Mouse (Mus musculus): Measurements from ENCODE around the gene Iqgap3.

The Iqgap3 gene

DNA sequence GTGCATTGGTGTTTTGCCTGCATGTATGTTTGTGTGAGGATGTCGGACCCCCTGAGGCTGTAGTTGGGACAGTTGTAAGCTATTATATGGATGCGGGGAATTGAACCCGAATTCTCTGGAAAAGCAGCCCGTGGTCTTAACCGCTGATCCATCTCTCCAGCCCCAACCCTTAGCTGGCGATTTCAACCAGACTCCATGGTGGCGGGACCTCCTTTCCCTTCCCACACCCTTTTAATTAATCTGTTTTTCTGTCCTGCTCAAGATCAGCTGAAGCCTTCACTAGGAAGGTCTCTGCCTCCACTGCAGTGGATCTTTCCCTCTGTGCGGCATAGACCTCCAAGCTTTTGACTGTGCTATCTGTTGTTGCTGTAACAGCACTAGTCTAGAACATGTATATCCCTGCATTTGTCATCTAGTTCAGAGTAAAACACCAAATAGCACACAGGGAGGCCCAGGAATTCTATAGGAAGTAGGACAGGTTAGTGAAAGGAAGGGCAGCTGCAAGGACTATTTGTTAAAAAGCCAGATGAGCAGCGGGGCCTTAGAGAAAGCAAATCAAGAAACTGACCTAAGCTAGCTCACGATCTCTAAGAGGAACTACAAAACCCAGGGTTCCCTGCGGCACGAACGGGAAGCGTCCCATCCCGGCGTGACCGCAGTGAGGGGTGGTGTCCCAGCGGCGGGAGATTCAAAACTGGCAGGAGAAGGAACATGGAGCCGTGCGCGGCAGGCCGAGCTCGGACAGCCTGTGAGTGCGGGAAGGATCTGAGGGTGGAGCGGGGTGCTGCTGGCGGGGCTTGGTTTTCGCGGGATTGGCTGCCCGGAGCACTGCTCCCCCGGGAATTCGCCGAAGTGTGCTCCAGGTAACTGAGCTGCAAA, at the start of gene Iqgap3:
Gene Iqgap3 (plus strand): TSS at position 627 of the 879 bp plus-strand sequence.
- DNase-seq (ENCODE audit: low spot score in 2 of 2) = peak; percentile 81 to 86

GRCm38 (mm10) chr3:88033506-88033905, 48.3 kb upstream of the Iqgap3 start:
- DNase-seq (ENCODE audit: low spot score in 2 of 2) = no peak

- no peak for DNase-seq (ENCODE audit: low spot score in 2 of 2)
These were observed 46.0 kb upstream of the Iqgap3 start for GRCm38 (mm10) chr3:88035561-88036293.

- DNase-seq (ENCODE audit: low spot score in 2 of 2) = peak; percentile 75 to 86
These were observed 38.9 kb upstream of the Iqgap3 start, which contains the start of gene Gpatch4 for GRCm38 (mm10) chr3:88042661-88043421. Gene Gpatch4, plus strand, starts transcription at chr3:88043108.

DNA sequence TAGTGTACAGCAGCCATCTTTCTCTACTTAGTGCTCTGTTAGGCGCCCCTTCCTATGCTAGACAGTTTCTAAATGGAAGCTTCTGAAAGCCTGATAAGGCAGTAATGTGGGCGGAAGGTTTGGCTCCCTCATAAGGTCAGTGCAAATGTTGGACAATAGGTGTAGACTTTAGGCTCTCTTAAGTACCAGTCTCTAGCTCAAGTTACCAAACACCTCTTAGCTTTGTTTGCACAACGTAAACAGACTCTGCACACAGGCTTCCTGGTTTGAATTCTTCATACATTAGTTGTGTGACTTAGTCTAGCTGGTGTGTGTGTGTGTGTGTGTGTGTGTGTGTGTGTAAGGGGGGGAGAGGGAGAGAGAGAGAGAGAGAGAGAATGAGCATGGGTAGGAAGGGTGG, 32.2 kb upstream of the Iqgap3 start:
- DNase-seq (ENCODE audit: low spot score in 2 of 2) = no peak

GRCm38 (mm10) chr3:88057030-88057429, 24.7 kb upstream of the Iqgap3 start:
- DNase-seq (ENCODE audit: low spot score in 2 of 2) = no peak

- DNase-seq (ENCODE audit: low spot score in 2 of 2) = peak; percentile 77 to 78
These were observed 23.7 kb upstream of the Iqgap3 start, which contains the start of gene Naxe for GRCm38 (mm10) chr3:88057902-88058696. Gene Naxe, minus strand, starts transcription at chr3:88058495.

- DNase-seq (ENCODE audit: low spot score in 2 of 2) = no peak
These were observed 13.4 kb upstream of the Iqgap3 start for GRCm38 (mm10) chr3:88068386-88068785.

DNA sequence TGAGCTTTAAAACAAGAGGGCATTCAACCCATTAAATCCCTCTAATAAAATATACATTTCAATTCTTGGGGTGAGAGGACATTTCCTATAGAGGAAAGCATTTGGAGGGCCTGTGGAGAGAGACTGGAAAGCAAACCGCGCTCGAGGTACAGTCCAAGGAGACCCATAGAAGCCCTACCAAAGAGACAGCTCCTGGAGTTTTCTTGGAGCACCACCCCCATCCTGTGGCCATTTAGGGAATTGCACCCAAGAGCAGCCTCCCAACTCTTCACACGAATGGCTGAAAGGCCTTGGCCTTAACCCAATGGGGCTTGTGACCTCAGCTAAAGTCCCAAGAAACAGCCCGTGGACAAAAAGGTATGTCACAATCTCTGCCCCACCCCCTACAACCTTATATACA, 10.0 kb upstream of the Iqgap3 start:
- DNase-seq (ENCODE audit: low spot score in 2 of 2) = peak; percentile 74 to 77

- DNase-seq (ENCODE audit: low spot score in 2 of 2) = no peak
These were observed 8.1 kb upstream of the Iqgap3 start for GRCm38 (mm10) chr3:88073631-88074030.

- no peak for DNase-seq (ENCODE audit: low spot score in 2 of 2)
These were observed 7.4 kb upstream of the Iqgap3 start for GRCm38 (mm10) chr3:88074351-88074750.

DNA sequence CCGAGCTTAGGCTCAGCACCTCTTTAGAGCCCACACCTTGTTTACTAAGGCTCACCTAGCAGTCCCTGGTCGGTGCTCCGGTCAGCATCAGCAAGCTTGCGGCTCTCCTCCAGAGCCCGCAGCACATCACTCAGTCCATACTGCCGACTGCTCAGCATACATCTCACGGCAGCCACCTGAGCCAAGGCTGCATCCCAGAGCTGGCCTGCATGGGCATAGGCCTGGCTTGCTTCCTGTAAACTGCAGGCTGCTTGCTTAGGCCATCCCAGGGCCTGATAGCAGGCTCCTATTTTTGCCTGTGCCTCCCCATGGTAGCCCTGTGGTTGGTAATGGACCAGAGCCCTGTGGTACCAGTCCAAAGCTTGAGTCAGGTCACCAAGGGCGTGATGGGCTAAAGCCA, 7.0 kb upstream of the Iqgap3 start:
- no peak for DNase-seq (ENCODE audit: low spot score in 2 of 2)

DNA sequence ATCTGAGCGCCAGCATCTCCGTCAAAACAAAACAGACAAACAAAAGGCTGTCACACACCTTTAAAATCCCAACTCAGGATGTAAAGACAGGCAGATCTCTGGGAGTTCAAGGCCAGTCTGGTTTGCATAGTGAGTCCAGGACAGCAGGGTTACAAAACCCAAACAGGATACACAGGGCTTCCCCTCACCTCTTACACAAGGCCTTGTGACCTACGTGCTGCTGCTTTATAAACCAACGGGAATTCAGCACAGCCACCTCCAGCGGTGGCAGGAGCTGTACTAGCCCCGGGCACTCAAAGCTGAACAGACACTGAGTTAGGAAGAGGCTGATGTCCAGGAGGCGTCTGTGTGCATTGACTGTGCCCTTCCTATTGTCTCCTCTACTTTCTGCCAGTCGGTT, 4.3 kb upstream of the Iqgap3 start:
- no peak for DNase-seq (ENCODE audit: low spot score in 2 of 2)

DNA sequence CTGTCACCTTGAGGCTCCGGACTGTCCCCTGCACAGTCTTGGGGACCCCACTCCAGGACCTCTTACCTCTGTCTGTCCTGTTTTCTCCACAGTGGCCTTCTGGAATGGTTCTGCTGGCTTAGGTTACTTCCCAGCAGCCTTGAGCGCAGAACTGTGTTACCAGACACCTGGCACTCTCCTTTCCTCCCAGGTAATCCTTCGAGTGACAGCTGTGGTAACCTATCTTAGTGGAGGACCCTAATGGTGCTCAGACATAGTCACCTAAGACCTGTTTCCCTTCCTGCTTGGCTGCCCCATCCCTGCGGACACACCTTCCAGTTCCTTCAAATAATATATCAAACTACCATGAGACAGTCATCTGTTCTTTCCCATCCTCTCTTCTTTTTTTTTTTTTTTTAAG, 3.6 kb upstream of the Iqgap3 start, which contains the start of gene Ttc24:
Gene Ttc24 (minus strand): TSS at position 101 of the 400 bp plus-strand sequence.
- DNase-seq (ENCODE audit: low spot score in 2 of 2) = no peak

DNA sequence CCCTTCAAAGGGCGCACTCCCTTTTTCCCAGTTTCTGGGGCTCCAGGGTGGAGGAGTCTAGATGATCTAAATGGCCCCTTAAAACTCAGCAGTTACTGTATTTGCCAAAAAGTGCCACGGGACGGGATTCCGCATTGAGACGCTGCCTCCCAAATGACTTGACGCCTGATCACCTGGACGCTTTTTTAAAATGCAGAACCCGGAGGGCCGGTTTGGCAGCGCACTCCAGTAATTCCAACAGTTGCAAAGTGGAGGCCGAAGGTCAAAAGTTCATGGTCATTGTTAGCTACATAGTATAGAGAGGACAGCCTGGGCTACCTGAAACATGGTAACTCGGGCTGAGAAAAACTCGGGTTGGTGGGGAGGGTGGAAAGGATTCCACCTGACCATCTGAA, 450 bp downstream of the Iqgap3 start:
- DNase-seq (ENCODE audit: low spot score in 2 of 2) = no peak

GRCm38 (mm10) chr3:88082663-88083062, 892 bp downstream of the Iqgap3 start:
- no peak for DNase-seq (ENCODE audit: low spot score in 2 of 2)

DNA sequence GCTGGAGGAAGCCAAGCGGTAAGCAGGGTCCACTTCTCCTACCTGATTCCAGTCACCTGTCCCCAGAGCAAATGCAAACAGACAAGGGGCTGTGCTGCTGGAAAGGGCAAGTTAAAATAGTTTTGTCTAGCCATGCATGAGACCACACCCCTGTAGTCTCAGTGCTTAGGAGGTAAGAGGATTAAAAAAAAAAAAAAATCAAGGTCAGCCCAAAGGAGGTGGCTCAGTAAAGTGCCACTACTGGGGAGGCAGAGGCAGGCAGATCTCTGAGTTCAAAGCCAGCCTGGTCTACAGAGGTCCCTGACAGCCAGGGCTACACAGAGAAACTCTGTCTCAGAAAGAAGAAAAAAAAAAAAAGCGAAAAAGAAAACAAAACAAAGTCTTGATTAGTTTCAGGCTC, 2.2 kb downstream of the Iqgap3 start:
- no peak for DNase-seq (ENCODE audit: low spot score in 2 of 2)

DNA sequence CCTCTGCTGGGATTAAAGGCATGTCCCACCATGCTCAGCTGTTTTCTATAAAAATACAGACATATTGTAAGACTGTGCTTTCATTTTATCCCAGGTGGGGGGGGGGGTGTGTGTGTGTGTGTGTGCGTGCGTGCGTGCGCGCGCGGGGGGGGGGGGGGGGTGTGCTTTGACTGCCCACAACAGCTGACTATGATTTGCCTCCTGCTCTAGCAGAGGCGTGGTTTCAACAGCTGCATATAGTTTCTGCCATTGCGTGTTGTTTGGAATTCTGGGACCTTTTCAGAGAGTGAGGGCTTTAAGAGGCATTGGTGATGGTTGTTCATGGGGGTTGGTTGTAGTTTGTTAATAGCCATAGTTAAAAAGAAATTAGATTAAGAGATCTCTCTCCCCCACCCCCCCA, 3.7 kb downstream of the Iqgap3 start:
- no peak for DNase-seq (ENCODE audit: low spot score in 2 of 2)

DNA sequence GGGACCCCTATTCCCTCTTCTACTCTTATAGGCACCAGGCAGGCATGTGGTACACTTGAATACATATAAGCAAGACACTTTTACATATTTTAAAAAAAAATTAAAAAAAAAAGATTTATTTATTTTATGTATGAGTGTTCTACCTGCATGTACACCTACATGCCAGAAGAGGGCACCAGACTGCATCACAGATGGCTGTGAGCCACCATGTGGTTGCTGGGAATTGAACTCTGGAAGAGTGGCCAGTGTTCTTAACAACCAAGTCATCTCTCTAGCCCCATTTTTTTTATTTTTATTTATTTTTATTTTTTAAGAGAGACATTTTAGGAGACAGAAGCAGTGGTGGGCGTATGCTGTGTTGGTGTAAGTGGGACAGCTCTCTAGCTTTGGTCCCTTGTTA, 5.9 kb downstream of the Iqgap3 start:
- DNase-seq (ENCODE audit: low spot score in 2 of 2) = no peak

DNA sequence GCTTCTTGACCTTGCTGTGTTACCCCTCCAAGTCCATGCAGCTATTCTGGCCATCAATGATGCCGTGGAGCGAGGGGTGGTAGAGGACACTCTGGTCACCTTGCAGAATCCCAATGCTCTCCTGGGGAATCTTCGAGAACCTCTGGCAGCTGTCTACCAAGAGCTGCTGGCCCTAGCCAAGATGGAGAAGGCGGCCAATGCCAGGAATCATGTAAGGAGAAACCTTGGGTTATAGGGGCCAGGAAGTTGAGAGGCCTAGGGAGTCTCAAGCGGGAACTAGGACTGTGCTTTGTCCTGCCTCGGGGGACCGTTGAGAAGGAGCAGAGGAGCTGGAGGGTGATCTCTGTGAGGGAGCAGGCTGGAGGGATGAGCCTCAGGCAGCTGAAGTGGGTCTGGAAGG, 8.3 kb downstream of the Iqgap3 start:
- DNase-seq (ENCODE audit: low spot score in 2 of 2) = no peak

DNA sequence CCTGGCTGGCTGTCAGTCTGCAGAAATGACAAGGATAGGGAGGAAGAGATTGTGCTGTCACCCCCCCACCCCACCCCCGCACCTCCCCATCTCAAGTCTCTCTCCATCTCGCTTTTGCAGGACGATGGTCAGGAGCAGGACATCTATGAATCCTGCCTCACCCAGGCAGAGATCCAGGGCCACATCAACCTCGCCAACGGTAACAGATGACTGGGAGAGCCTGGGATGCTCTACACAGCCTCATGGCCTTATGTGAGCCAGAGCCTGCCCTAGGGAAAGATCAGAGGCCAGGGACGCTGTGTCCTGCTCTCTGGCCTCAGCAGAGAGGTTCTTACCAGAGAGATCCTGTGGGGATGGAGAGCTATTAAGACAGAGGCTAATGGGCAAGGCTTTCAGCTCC, 8.8 kb downstream of the Iqgap3 start:
- no peak for DNase-seq (ENCODE audit: low spot score in 2 of 2)
